Mouse (Mus musculus) MEL (cell line): ENCODE data around the gene Gm2310. TPM values are rescaled to one million over a fixed set of nuclear protein-coding genes. Genes with fewer than 3 reads are reported as not detected.

Source experiments
- DNase-seq: peaks from one replicate; pipeline ENCODE4 v3.0.0; 2011; ENCODE audit warnings: low read depth, low spot score
- H3K27ac ChIP-seq: 2 replicates; pipeline ENCODE4 v1.5.1; 2012; ENCODE audit warnings: low read depth, mild to moderate bottlenecking, control low read depth, low read length, moderate library complexity; ENCODE audit not compliant: control insufficient read depth
- H3K27me3 ChIP-seq, 2 experiments: fragments of 150-350 bp in 1 of 2; sonication (generic) in 1 of 2; 2 replicates each; pipeline ENCODE4 v1.6.1; 2012; ENCODE audit warnings: low read length in 2 of 2, mild to moderate bottlenecking in 2 of 2, improper control_type of control experiment in 1 of 2, moderate library complexity in 1 of 2; ENCODE audit not compliant: insufficient read depth in 2 of 2, control insufficient read depth in 1 of 2
- H3K36me3 ChIP-seq, 2 experiments: 2 replicates each; pipeline ENCODE4 v1.6.1; 2012 to 2014; ENCODE audit warnings: low read length in 2 of 2, improper control_type of control experiment in 1 of 2, inconsistent platforms in 1 of 2, mild to moderate bottlenecking in 1 of 2; ENCODE audit not compliant: insufficient read depth in 2 of 2, control insufficient read depth in 1 of 2
- H3K4me1 ChIP-seq, 2 experiments: fragments of 150-350 bp in 1 of 2; sonication (generic) in 1 of 2; 2 replicates each; pipeline ENCODE4 v1.6.1; 2012; ENCODE audit warnings: low read length in 2 of 2, improper control_type of control experiment in 1 of 2, mild to moderate bottlenecking in 1 of 2; ENCODE audit not compliant: insufficient read depth in 2 of 2, control insufficient read depth in 1 of 2
- H3K4me3 ChIP-seq, 2 experiments: fragments of 150-350 bp in 1 of 2; sonication (generic) in 1 of 2; 2 replicates each; pipeline ENCODE4 v1.5.1; 2012; ENCODE audit warnings: low read depth in 2 of 2, low read length in 2 of 2, mild to moderate bottlenecking in 2 of 2, moderate library complexity in 2 of 2, control low read depth in 1 of 2, improper control_type of control experiment in 1 of 2; ENCODE audit not compliant: control insufficient read depth in 1 of 2, insufficient read depth in 1 of 2
- H3K79me2 ChIP-seq: 2 replicates; pipeline ENCODE4 v1.6.1; 2012; ENCODE audit warnings: mild to moderate bottlenecking, low read length, moderate library complexity; ENCODE audit not compliant: control insufficient read depth, poor library complexity, insufficient read depth
- H3K9ac ChIP-seq: 2 replicates; pipeline ENCODE4 v1.6.1; 2012; ENCODE audit warnings: low read depth, mild to moderate bottlenecking, control low read depth, low read length, moderate library complexity; ENCODE audit not compliant: control insufficient read depth, poor library complexity, severe bottlenecking
- H3K9me3 ChIP-seq: fragments of 150-350 bp; sonication (generic); replicated peaks from 2 replicates; pipeline ENCODE4 v1.6.1; 2012; ENCODE audit warnings: mild to moderate bottlenecking, low read length, improper control_type of control experiment, moderate library complexity; ENCODE audit not compliant: insufficient read depth
- CHD1 ChIP-seq: IDR thresholded peaks from 2 replicates; pipeline ENCODE4 v1.6.1; 2012; ENCODE audit warnings: low read depth, mild to moderate bottlenecking, inconsistent platforms, low read length, improper control_type of control experiment
- CHD2 ChIP-seq: IDR thresholded peaks from 2 replicates; pipeline ENCODE4 v1.6.1; 2011; ENCODE audit warnings: low read length, improper control_type of control experiment
- CTCF ChIP-seq, 3 experiments: IDR thresholded peaks in 2 of 3; conservative IDR thresholded peaks in 1 of 3; 2 replicates each; pipeline ENCODE4 v1.5.1; 2011 to 2012; ENCODE audit warnings: low read length in 3 of 3, low read depth in 2 of 3, mild to moderate bottlenecking in 2 of 3, improper control_type of control experiment in 1 of 3, inconsistent platforms in 1 of 3, mixed read lengths in 1 of 3, moderate library complexity in 1 of 3; ENCODE audit not compliant: control insufficient read depth in 1 of 3, insufficient read depth in 1 of 3, poor library complexity in 1 of 3, severe bottlenecking in 1 of 3
- EP300 ChIP-seq, 2 experiments: IDR thresholded peaks; 2 replicates each; pipeline ENCODE4 v1.6.1; 2011; ENCODE audit warnings: improper control_type of control experiment in 2 of 2, low read length in 2 of 2, low read depth in 1 of 2, mild to moderate bottlenecking in 1 of 2
- ETS1 ChIP-seq: IDR thresholded peaks from 2 replicates; pipeline ENCODE4 v1.6.1; 2012; ENCODE audit warnings: low read depth, mild to moderate bottlenecking, inconsistent platforms, low read length, improper control_type of control experiment, moderate library complexity
- GABPA ChIP-seq: IDR thresholded peaks from 2 replicates; pipeline ENCODE4 v1.6.1; 2012; ENCODE audit warnings: low read depth, mild to moderate bottlenecking, inconsistent platforms, low read length, improper control_type of control experiment, moderate library complexity
- GATA1 ChIP-seq: IDR thresholded peaks from 2 replicates; pipeline ENCODE4 v1.6.1; 2011; ENCODE audit warnings: low read depth, low read length, improper control_type of control experiment
- JUND ChIP-seq: IDR thresholded peaks from 2 replicates; pipeline ENCODE4 v1.6.1; 2011; ENCODE audit warnings: low read depth, mild to moderate bottlenecking, improper control_type of control experiment, low read length
- MAX ChIP-seq: IDR thresholded peaks from 2 replicates; pipeline ENCODE4 v1.6.1; 2011; ENCODE audit warnings: low read length, improper control_type of control experiment
- MEF2A ChIP-seq: IDR thresholded peaks from 2 replicates; pipeline ENCODE4 v1.6.1; 2014; ENCODE audit warnings: low read depth, mild to moderate bottlenecking, inconsistent platforms, low read length, improper control_type of control experiment; ENCODE audit not compliant: poor library complexity, insufficient replicate concordance, severe bottlenecking; ENCODE audit errors: extremely low read depth
- MXI1 ChIP-seq: IDR thresholded peaks from 2 replicates; pipeline ENCODE4 v1.6.1; 2011; ENCODE audit warnings: mild to moderate bottlenecking, low read depth, low read length, improper control_type of control experiment
- MYC ChIP-seq: IDR thresholded peaks from 2 replicates; pipeline ENCODE4 v1.6.1; 2011; ENCODE audit warnings: low read depth, mild to moderate bottlenecking, low read length, improper control_type of control experiment, moderate library complexity
- NELFE ChIP-seq: IDR thresholded peaks from 2 replicates; pipeline ENCODE4 v1.6.1; 2011; ENCODE audit warnings: low read depth, low read length, improper control_type of control experiment
- NRF1 ChIP-seq: IDR thresholded peaks from 2 replicates; pipeline ENCODE4 v1.6.1; 2014; ENCODE audit warnings: low read depth, mild to moderate bottlenecking, inconsistent platforms, low read length, improper control_type of control experiment, moderate library complexity; ENCODE audit not compliant: poor library complexity, insufficient read depth, severe bottlenecking
- POLR2A ChIP-seq, 2 experiments: IDR thresholded peaks; 2 replicates each; pipeline ENCODE4 v1.6.1; 2011 to 2012; ENCODE audit warnings: low read length in 2 of 2, mild to moderate bottlenecking in 2 of 2, control low read depth in 1 of 2, improper control_type of control experiment in 1 of 2, low read depth in 1 of 2, moderate library complexity in 1 of 2; ENCODE audit not compliant: control insufficient read depth in 1 of 2, insufficient read depth in 1 of 2, poor library complexity in 1 of 2
- RAD21 ChIP-seq: IDR thresholded peaks from 2 replicates; pipeline ENCODE4 v1.6.1; 2011; ENCODE audit warnings: mild to moderate bottlenecking, low read depth, low read length, improper control_type of control experiment
- RCOR1 ChIP-seq: IDR thresholded peaks from 2 replicates; pipeline ENCODE4 v1.6.1; 2012; ENCODE audit warnings: low read depth, mild to moderate bottlenecking, inconsistent platforms, low read length, improper control_type of control experiment
- SIN3A ChIP-seq: IDR thresholded peaks from 2 replicates; pipeline ENCODE4 v1.6.1; 2012; ENCODE audit warnings: low read length, improper control_type of control experiment, inconsistent platforms
- SMC3 ChIP-seq: IDR thresholded peaks from 2 replicates; pipeline ENCODE4 v1.6.1; 2011; ENCODE audit warnings: low read depth, low read length, improper control_type of control experiment
- TAL1 ChIP-seq: IDR thresholded peaks from 2 replicates; pipeline ENCODE4 v1.6.1; 2012; ENCODE audit warnings: mild to moderate bottlenecking, inconsistent platforms, low read length, moderate library complexity, mixed read lengths
- USF2 ChIP-seq, 2 experiments: IDR thresholded peaks; 2 replicates each; pipeline ENCODE4 v1.6.1; 2011 to 2012; ENCODE audit warnings: improper control_type of control experiment in 2 of 2, low read length in 2 of 2, borderline replicate concordance in 1 of 2, inconsistent platforms in 1 of 2, low read depth in 1 of 2, mild to moderate bottlenecking in 1 of 2; ENCODE audit not compliant: insufficient read depth in 1 of 2
- ZKSCAN1 ChIP-seq: IDR thresholded peaks from 2 replicates; pipeline ENCODE4 v1.6.1; 2012; ENCODE audit warnings: low read depth, mild to moderate bottlenecking, inconsistent platforms, low read length, improper control_type of control experiment, moderate library complexity
- polyA plus RNA-seq, 2 experiments: library from polyadenylated mRNA; stranded (reverse) in 1 of 2; unstranded in 1 of 2; fragments of >175 nt in 1 of 2; fragments of >200 nt in 1 of 2; gene quantifications; 2 replicates each; pipeline versions ENCODE4 v1.2.1 to v1.2.4; 2012; ENCODE audit warnings: low replicate concordance in 2 of 2, low read depth in 1 of 2; ENCODE audit not compliant: insufficient read length in 2 of 2, insufficient read depth in 1 of 2, missing spikeins in 1 of 2
- total RNA-seq: library from RNA; depleted of rRNA; stranded (reverse); fragments of 300-350 nt; gene quantifications from 2 replicates; pipeline ENCODE4 v1.2.3, GENCODE M21; 2012; rRNA removed

Gene Gm2310
- total and polyA plus RNA-seq, 3 experiments, result 0.06 TPM; not detected in 2

GRCm38 (mm10) chr15:8485261-8485660 lies 34.5 kb downstream of the Gm2310 start:
- no peaks in the 10 kb centered on the region for H3K4me1 ChIP-seq
- H3K4me3 ChIP-seq, result no peak overlapping the region
- H3K9ac ChIP-seq, result no peak overlapping the region
- TF ChIP-seq RCOR1, result no peak
- TF ChIP-seq SIN3A, result no peak
- TF ChIP-seq NELFE, result no peak
- TF ChIP-seq JUND, result no peak
- no peak for TF ChIP-seq EP300 (IDR thresholded peaks at IDR 0.05; ENCODE audit: low read depth in 1 of 2, low read length in 2 of 2)
- TF ChIP-seq USF2 (IDR thresholded peaks at IDR 0.05; ENCODE audit: borderline replicate concordance in 1 of 2, insufficient read depth in 1 of 2, low read depth in 1 of 2, low read length in 2 of 2), result no peak
- no peak for TF ChIP-seq TAL1
- no peak for TF ChIP-seq ETS1
- TF ChIP-seq MAX, result no peak
- H3K27ac ChIP-seq, result no peak overlapping the region
- H3K79me2 ChIP-seq, result no peaks in the 10 kb centered on the region
- H3K36me3 ChIP-seq, result no peaks in the 10 kb centered on the region
- H3K27me3 ChIP-seq, result no peaks in the 10 kb centered on the region; a peak in 2 of 4 replicates
- no peak for DNase-seq
- H3K9me3 ChIP-seq, result no peaks in the 10 kb centered on the region

- Histone ChIP-seq H3K9ac (no peak overlapping the region), H3K36me3 (no peaks in the 10 kb centered on the region), H3K27ac (no peak overlapping the region), H3K4me3 (no peak overlapping the region), H3K9me3 (no peaks in the 10 kb centered on the region), H3K4me1 (no peaks in the 10 kb centered on the region), H3K79me2 (no peaks in the 10 kb centered on the region), H3K27me3 (no peaks in the 10 kb centered on the region)
- TF ChIP-seq SMC3, result no peak
- TF ChIP-seq ZKSCAN1, result no peak
- TF ChIP-seq MAX, result no peak
- no peak for TF ChIP-seq MEF2A
- no peak for TF ChIP-seq CTCF (IDR thresholded peaks at IDR 0.05 in 2 of 3, conservative IDR thresholded peaks at IDR 0.05 in 1 of 3; ENCODE audit: control insufficient read depth in 1 of 3, insufficient read depth in 1 of 3, low read depth in 2 of 3, low read length in 3 of 3, poor library complexity in 1 of 3, severe bottlenecking in 1 of 3)
- TF ChIP-seq POLR2A (IDR thresholded peaks at IDR 0.05; ENCODE audit: control insufficient read depth in 1 of 2, insufficient read depth in 1 of 2, low read depth in 1 of 2, low read length in 2 of 2, poor library complexity in 1 of 2), result no peak
- TF ChIP-seq RAD21, result no peak
- TF ChIP-seq TAL1, result no peak
- TF ChIP-seq CHD1, result no peak
- no peak for TF ChIP-seq GATA1
- no peak for TF ChIP-seq CHD2
- no peak for TF ChIP-seq MXI1
- no peak for TF ChIP-seq GABPA
- TF ChIP-seq MYC, result no peak
- TF ChIP-seq EP300 (IDR thresholded peaks at IDR 0.05; ENCODE audit: low read depth in 1 of 2, low read length in 2 of 2), result no peak
- TF ChIP-seq SIN3A, result no peak
- no peak for TF ChIP-seq NRF1
- DNase-seq, result peak; percentile 21
Measured at GRCm38 (mm10) chr15:8469006-8469575, 50.7 kb downstream of the Gm2310 start.

Other genes with a start within 250 kb of the Gm2310 start
- gene Nipbl, start 75.5 kb downstream of the Gm2310 start, total RNA-seq, result 21.8 and 26.4 TPM in 2 replicates
- 10 to 100 TPM; 35.6 to 66.3 TPM for gene Nipbl, start 75.5 kb downstream of the Gm2310 start, polyA plus RNA-seq
- gene Slc1a3, start 190.8 kb upstream of the Gm2310 start, total RNA-seq, result not detected in 2 replicates
- gene Slc1a3, start 190.8 kb upstream of the Gm2310 start, polyA plus RNA-seq, result not detected